Mouse (Mus musculus): ENCODE measurements around the gene Tube1. TPM values are rescaled to one million over a fixed set of nuclear protein-coding genes. Genes with fewer than 3 reads are reported as not detected.
A peak's percentile ranks its signal among the peaks of the same experiment; 100 is the strongest.

Gene Tube1
- polyA plus RNA-seq, 1 experiment from 2014 or later = 11.1 TPM

DNA sequence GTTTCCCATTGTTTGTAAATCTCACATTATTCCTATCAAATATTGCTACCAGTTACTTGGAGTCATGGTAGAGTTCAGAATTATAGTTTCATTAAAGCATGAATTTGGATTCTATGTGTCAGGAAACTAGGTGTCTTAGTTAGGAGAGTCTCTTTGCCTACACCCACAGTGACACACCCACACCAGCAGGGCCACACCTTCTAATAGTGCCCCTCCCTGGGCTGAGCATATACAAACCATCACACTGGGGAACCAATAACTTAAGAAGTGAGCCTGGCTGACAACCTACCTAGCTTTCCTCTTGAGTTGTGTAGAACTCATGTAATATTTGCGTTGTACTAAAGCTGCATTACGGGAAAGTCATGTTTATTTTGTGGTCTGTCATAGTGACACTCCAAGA lies 7.6 kb downstream of the Tube1 start:
- 96% methylated on average over 2 of the region's 2 CpGs for WGBS
- Histone ChIP-seq H3K9ac (replicated peaks) (no peak overlapping the region), H3K4me3 (no peak overlapping the region), H3K36me3 (peaks cover 49% of the 10 kb centered on the region), H3K4me1 (no peaks in the 10 kb centered on the region), H3K27ac (replicated peaks) (no peak overlapping the region), H3K4me2 (replicated peaks) (no peak overlapping the region), H3K27me3 (no peaks in the 10 kb centered on the region), H3K9me3 (no peaks in the 10 kb centered on the region)
- no peak for ATAC-seq (replicated peaks)

GRCm38 (mm10) chr10:39142216-39142615 lies 8.4 kb downstream of the Tube1 start:
- H3K36me3 ChIP-seq = peaks cover 49% of the 10 kb centered on the region

DNA sequence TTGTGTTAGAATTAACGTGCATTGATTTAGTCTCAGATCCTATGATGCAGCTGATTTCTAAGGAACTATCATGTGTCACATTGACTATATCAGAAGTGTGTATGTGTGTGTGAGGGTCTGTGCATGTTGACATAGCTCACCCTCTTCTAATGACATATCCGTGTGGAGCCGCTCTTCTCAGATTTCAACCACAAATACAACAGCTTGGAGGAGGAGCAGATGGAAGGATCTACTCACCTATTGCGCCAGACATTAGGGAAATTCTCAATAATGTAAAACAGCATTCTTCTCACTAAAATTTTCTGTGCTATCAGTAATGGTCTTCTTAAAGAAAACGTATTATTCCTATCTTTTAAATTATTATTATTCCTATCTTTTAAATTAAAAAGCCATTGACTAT lies 22.9 kb downstream of the Tube1 start:
- Histone ChIP-seq H3K4me2 (replicated peaks) (no peak overlapping the region), H3K36me3 (no peaks in the 10 kb centered on the region), H3K4me3 (no peak overlapping the region), H3K27ac (replicated peaks) (no peak overlapping the region), H3K9ac (replicated peaks) (no peak overlapping the region), H3K4me1 (no peaks in the 10 kb centered on the region), H3K9me3 (no peaks in the 10 kb centered on the region), H3K27me3 (no peaks in the 10 kb centered on the region)
- WGBS = 88% methylated on average over 5 of the region's 5 CpGs
- ATAC-seq (replicated peaks) = no peak

More at GRCm38 (mm10) chr10:39142216-39142615, 8.4 kb downstream of the Tube1 start:
- Histone ChIP-seq H3K27me3 (no peaks in the 10 kb centered on the region), H3K4me2 (replicated peaks) (no peak overlapping the region), H3K4me3 (no peak overlapping the region), H3K4me1 (no peaks in the 10 kb centered on the region), H3K9ac (replicated peaks) (no peak overlapping the region), H3K9me3 (no peaks in the 10 kb centered on the region), H3K27ac (replicated peaks) (no peak overlapping the region)
- whole genome bisulfite sequencing = 85% methylated on average over 12 of the region's 12 CpGs
- no peak for ATAC-seq (replicated peaks)

DNA sequence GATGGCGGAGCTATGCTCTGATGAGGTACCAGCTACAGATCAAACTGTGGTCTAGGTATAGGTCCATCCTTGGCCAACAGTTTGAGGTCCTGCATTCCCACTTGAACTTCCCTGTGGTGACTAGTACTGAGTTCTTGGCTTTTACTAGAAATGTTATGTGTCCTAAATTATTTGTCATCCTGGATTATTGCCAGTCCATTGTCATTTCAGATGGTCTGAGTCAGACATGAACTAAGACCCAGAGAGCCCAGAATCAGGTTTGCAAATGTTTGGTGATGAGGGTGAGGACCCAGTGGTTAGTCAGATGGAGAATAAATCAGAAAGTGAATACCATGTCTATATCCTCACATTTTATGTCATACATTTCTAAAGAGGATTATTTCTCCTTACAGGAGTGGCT lies 23.5 kb downstream of the Tube1 start:
- Histone ChIP-seq H3K27me3 (no peaks in the 10 kb centered on the region), H3K27ac (replicated peaks) (no peak overlapping the region), H3K9me3 (no peaks in the 10 kb centered on the region), H3K4me1 (no peaks in the 10 kb centered on the region), H3K9ac (replicated peaks) (no peak overlapping the region), H3K4me3 (no peak overlapping the region), H3K36me3 (no peaks in the 10 kb centered on the region), H3K4me2 (replicated peaks) (no peak overlapping the region)
- WGBS = 95% methylated on average over 1 of the region's 1 CpGs
- ATAC-seq (replicated peaks) = no peak

DNA sequence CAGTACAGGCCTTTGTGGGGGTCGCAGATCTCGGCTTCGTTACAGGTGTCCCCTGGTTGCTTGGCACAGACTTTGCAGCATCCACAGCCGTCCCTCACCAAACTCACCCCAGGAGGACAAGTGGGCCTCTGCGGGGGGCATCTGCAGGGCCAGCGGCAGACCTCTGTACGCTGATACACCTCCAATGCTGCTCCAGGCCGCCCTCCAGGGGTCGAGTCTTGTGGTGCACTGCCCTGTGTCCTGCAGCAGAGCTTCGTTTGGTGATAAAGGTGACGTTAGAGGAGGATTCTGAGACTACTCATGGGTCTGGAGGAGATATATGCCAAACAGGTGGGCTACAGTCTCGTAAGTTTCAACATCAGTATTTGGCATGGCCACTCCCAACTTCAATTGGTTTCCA lies 24.5 kb downstream of the Tube1 start:
- no peaks in the 10 kb centered on the region for H3K27me3 ChIP-seq
- no peaks in the 10 kb centered on the region for H3K9me3 ChIP-seq
- H3K4me2 ChIP-seq (replicated peaks) = no peak overlapping the region
- H3K4me1 ChIP-seq = peaks cover 3% of the 10 kb centered on the region
- ATAC-seq (replicated peaks) = no peak; the same call in 1 of the 2 replicates
- 57% methylated on average over 12 of the region's 12 CpGs for WGBS
- H3K9ac ChIP-seq (replicated peaks) = no peak overlapping the region
- H3K27ac ChIP-seq (replicated peaks) = no peak overlapping the region
- H3K36me3 ChIP-seq = no peaks in the 10 kb centered on the region
- no peak overlapping the region for H3K4me3 ChIP-seq

- no peaks in the 10 kb centered on the region for H3K27me3 ChIP-seq
- H3K4me1 ChIP-seq = peaks cover 17% of the 10 kb centered on the region
- H3K36me3 ChIP-seq = no peaks in the 10 kb centered on the region
- no peaks in the 10 kb centered on the region for H3K9me3 ChIP-seq
- 95% methylated on average over 1 of the region's 1 CpGs for WGBS
- no peak for ATAC-seq (replicated peaks)
- H3K27ac ChIP-seq (replicated peaks) = no peak overlapping the region
- no peak overlapping the region for H3K4me3 ChIP-seq
- H3K4me2 ChIP-seq (replicated peaks) = no peak overlapping the region
- no peak overlapping the region for H3K9ac ChIP-seq (replicated peaks)
These were observed 27.6 kb downstream of the Tube1 start for GRCm38 (mm10) chr10:39161406-39161805.

GRCm38 (mm10) chr10:39162666-39163484 lies 29.1 kb downstream of the Tube1 start:
- 51% methylated on average over 18 of the region's 18 CpGs for WGBS

GRCm38 (mm10) chr10:39163694-39164093 lies 29.9 kb downstream of the Tube1 start, which contains the start of gene Ccn6:
TSS of gene Ccn6 (minus strand) at chr10:39163794.
- H3K4me2 ChIP-seq (replicated peaks) = no peak within 1 kb of the TSS
- H3K4me1 ChIP-seq = peaks cover 19% of the 10 kb centered on the region
- no peak for ATAC-seq (replicated peaks)

More at GRCm38 (mm10) chr10:39162666-39163484, 29.1 kb downstream of the Tube1 start:
- ATAC-seq (replicated peaks) = no peak
- Histone ChIP-seq H3K9ac (replicated peaks) (no peak overlapping the region), H3K4me3 (no peak overlapping the region), H3K36me3 (no peaks in the 10 kb centered on the region), H3K27me3 (no peaks in the 10 kb centered on the region), H3K4me1 (peaks cover 19% of the 10 kb centered on the region), H3K4me2 (replicated peaks) (no peak overlapping the region), H3K27ac (replicated peaks) (no peak overlapping the region), H3K9me3 (no peaks in the 10 kb centered on the region)

GRCm38 (mm10) chr10:39165632-39166115 lies 31.9 kb downstream of the Tube1 start:
- WGBS = 13% methylated on average over 11 of the region's 11 CpGs
- no peaks in the 10 kb centered on the region for H3K9me3 ChIP-seq
- ATAC-seq (replicated peaks) = peak; percentile 46
- peak overlapping the region; percentile 39 for H3K4me2 ChIP-seq (replicated peaks)
- H3K4me3 ChIP-seq = peak overlapping the region; percentile 40
- H3K27ac ChIP-seq (replicated peaks) = peak overlapping the region; percentile 88
- H3K9ac ChIP-seq (replicated peaks) = peak overlapping the region; percentile 39
- no peaks in the 10 kb centered on the region for H3K36me3 ChIP-seq
- no peaks in the 10 kb centered on the region; the same call in 1 of the 2 replicates for H3K27me3 ChIP-seq
- H3K4me1 ChIP-seq = peaks cover 32% of the 10 kb centered on the region

More at GRCm38 (mm10) chr10:39163694-39164093, 29.9 kb downstream of the Tube1 start, which contains the start of gene Ccn6:
- Histone ChIP-seq H3K9me3 (no peaks in the 10 kb centered on the region), H3K4me3 (no peak within 1 kb of the TSS), H3K9ac (replicated peaks) (no peak within 1 kb of the TSS), H3K27ac (replicated peaks) (no peak within 1 kb of the TSS), H3K36me3 (no peaks in the 10 kb centered on the region), H3K27me3 (no peaks in the 10 kb centered on the region; the same call in 1 of the 2 replicates)
- 89% methylated on average over 10 of the region's 10 CpGs for WGBS

DNA sequence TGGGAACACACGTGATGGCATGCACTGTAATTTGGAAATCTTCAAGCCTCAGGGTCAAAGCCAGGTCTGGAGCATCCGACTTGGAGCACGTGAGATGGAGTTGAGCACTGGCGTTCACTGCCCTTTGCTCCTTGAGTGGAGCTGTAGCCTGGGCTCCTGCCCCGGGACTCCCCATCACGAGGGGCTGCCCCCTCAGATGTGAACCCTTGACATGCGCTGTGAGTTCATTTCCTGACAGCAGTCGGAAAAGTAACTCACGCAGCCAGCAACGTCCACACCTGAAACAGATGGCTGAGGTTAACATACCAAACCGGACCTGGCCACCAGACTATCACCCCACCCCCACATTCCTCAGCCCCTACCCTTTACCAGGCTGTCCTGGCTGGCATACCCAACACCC lies 33.8 kb downstream of the Tube1 start:
- Histone ChIP-seq H3K36me3 (no peaks in the 10 kb centered on the region), H3K9ac (replicated peaks) (no peak overlapping the region), H3K27ac (replicated peaks) (no peak overlapping the region), H3K27me3 (no peaks in the 10 kb centered on the region; the same call in 1 of the 2 replicates), H3K4me1 (peaks cover 43% of the 10 kb centered on the region), H3K4me3 (no peak overlapping the region), H3K9me3 (no peaks in the 10 kb centered on the region), H3K4me2 (replicated peaks) (no peak overlapping the region)
- 86% methylated on average over 11 of the region's 11 CpGs for WGBS
- ATAC-seq (replicated peaks) = no peak

DNA sequence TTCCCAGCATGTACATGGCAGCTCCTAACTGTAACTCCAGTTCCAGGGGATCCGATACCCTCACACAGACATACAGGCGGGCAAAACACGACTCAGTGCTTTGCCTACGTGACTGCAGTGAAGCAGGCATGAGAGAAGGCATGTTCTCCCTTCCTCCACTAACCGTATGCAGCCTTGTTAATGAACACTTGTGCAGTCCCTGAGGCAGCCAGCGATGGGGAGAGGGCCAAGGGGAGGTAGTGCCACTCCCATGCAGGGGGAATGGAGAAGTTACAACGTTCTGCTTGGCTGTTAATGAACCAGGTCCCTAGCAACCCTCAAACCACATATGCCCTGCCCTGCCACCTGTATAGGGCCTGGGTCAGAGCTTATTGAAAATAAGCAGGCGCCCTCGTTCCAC lies 35.9 kb downstream of the Tube1 start:
- peak overlapping the region; percentile 69 for H3K4me2 ChIP-seq (replicated peaks)
- H3K4me1 ChIP-seq = peaks cover 52% of the 10 kb centered on the region
- H3K36me3 ChIP-seq = no peaks in the 10 kb centered on the region
- H3K9ac ChIP-seq (replicated peaks) = 0 out of 2 replicates have a peak overlapping the region, but pooled peaks have one; percentile 14
- peak; percentile 5; the same call in 1 of the 2 replicates for ATAC-seq (replicated peaks)
- no peaks in the 10 kb centered on the region; the same call in 1 of the 2 replicates for H3K27me3 ChIP-seq
- 34% methylated on average over 9 of the region's 9 CpGs for WGBS
- peak overlapping the region; percentile 20 for H3K4me3 ChIP-seq
- no peaks in the 10 kb centered on the region for H3K9me3 ChIP-seq
- peak overlapping the region; percentile 68 for H3K27ac ChIP-seq (replicated peaks)

- Histone ChIP-seq H3K27me3 (no peaks in the 10 kb centered on the region; the same call in 1 of the 2 replicates), H3K9me3 (no peaks in the 10 kb centered on the region), H3K36me3 (no peaks in the 10 kb centered on the region), H3K4me2 (replicated peaks) (peak overlapping the region; percentile 69), H3K4me3 (peak overlapping the region; percentile 46), H3K4me1 (peaks cover 48% of the 10 kb centered on the region), H3K9ac (replicated peaks) (0 out of 2 replicates have a peak overlapping the region, but pooled peaks have one; percentile 14), H3K27ac (replicated peaks) (peak overlapping the region; percentile 68)
- ATAC-seq (replicated peaks) = 0 out of 2 replicates have a peak, but pooled peaks have one; percentile 3
- 3% methylated on average over 8 of the region's 8 CpGs for WGBS
These were observed 36.4 kb downstream of the Tube1 start for GRCm38 (mm10) chr10:39170181-39170580.

All from forebrain, embryonic 15.5 days (tissue).